Mouse (Mus musculus): ENCODE measurements around the gene Atp5f1. TPM values are rescaled to one million over a fixed set of nuclear protein-coding genes. Genes with fewer than 3 reads are reported as not detected.
"Not testable (repeated sequence)": the region's sequence is repeated elsewhere in the genome, so short reads cannot be mapped to it uniquely, and the experiment has no call there.

The Atp5f1 gene
- polyA plus RNA-seq, 1 experiment from 2014 or later, result 601 TPM

- ATAC-seq (ENCODE audit: low read depth), result no peak
- Histone ChIP-seq H3K27me3 (ENCODE audit: control insufficient read depth, insufficient read depth, low read length) (no peaks in the 10 kb centered on the region), H3K4me3 (ENCODE audit: low read depth, low read length) (no peak overlapping the region), H3K36me3 (ENCODE audit: control insufficient read depth, insufficient read depth, low read length) (no peaks in the 10 kb centered on the region), H3K27ac (ENCODE audit: low read depth, low read length) (no peak overlapping the region), H3K4me1 (ENCODE audit: control insufficient read depth, insufficient read depth, low read length) (no peaks in the 10 kb centered on the region), H3K4me2 (ENCODE audit: low read depth, low read length) (no peak overlapping the region), H3K9ac (replicated peaks; ENCODE audit: low read depth, low read length) (no peak overlapping the region), H3K9me3 (ENCODE audit: control insufficient read depth, low read length) (no peaks in the 10 kb centered on the region)
- WGBS, result 90% methylated on average over 2 of the region's 2 CpGs
These were observed 37.9 kb downstream of the Atp5f1 start for GRCm38 (mm10) chr3:105921959-105922358.

- not testable (repeated sequence) for H3K4me1 ChIP-seq (ENCODE audit: control insufficient read depth, insufficient read depth, low read length); H3K27ac ChIP-seq (ENCODE audit: low read depth, low read length); H3K4me2 ChIP-seq (ENCODE audit: low read depth, low read length); ATAC-seq (ENCODE audit: low read depth); H3K36me3 ChIP-seq (ENCODE audit: control insufficient read depth, insufficient read depth, low read length); H3K9ac ChIP-seq (replicated peaks; ENCODE audit: low read depth, low read length); H3K4me3 ChIP-seq (ENCODE audit: low read depth, low read length); H3K27me3 ChIP-seq (ENCODE audit: control insufficient read depth, insufficient read depth, low read length); H3K9me3 ChIP-seq (ENCODE audit: control insufficient read depth, low read length)
These were observed 39.2 kb downstream of the Atp5f1 start for GRCm38 (mm10) chr3:105920743-105921142.

- H3K9me3 ChIP-seq (ENCODE audit: control insufficient read depth, low read length), result no peaks in the 10 kb centered on the region
- H3K4me1 ChIP-seq (ENCODE audit: control insufficient read depth, insufficient read depth, low read length), result no peaks in the 10 kb centered on the region
- no peaks in the 10 kb centered on the region for H3K36me3 ChIP-seq (ENCODE audit: control insufficient read depth, insufficient read depth, low read length)
- no peak overlapping the region for H3K27ac ChIP-seq (ENCODE audit: low read depth, low read length)
- ATAC-seq (ENCODE audit: low read depth), result no peak
- WGBS, result 85% methylated on average over 3 of the region's 3 CpGs
- no peaks in the 10 kb centered on the region for H3K27me3 ChIP-seq (ENCODE audit: control insufficient read depth, insufficient read depth, low read length)
- no peak overlapping the region for H3K4me2 ChIP-seq (ENCODE audit: low read depth, low read length)
- H3K4me3 ChIP-seq (ENCODE audit: low read depth, low read length), result no peak overlapping the region
- no peak overlapping the region for H3K9ac ChIP-seq (replicated peaks; ENCODE audit: low read depth, low read length)
These were observed 41.5 kb downstream of the Atp5f1 start for GRCm38 (mm10) chr3:105918355-105918745.

- no peaks in the 10 kb centered on the region for H3K4me1 ChIP-seq (ENCODE audit: control insufficient read depth, insufficient read depth, low read length)
- H3K27ac ChIP-seq (ENCODE audit: low read depth, low read length), result no peak overlapping the region
- H3K4me3 ChIP-seq (ENCODE audit: low read depth, low read length), result no peak overlapping the region
- H3K36me3 ChIP-seq (ENCODE audit: control insufficient read depth, insufficient read depth, low read length), result no peaks in the 10 kb centered on the region
- no peaks in the 10 kb centered on the region for H3K9me3 ChIP-seq (ENCODE audit: control insufficient read depth, low read length)
- no peak overlapping the region for H3K4me2 ChIP-seq (ENCODE audit: low read depth, low read length)
- no peak overlapping the region for H3K9ac ChIP-seq (replicated peaks; ENCODE audit: low read depth, low read length)
- H3K27me3 ChIP-seq (ENCODE audit: control insufficient read depth, insufficient read depth, low read length), result no peaks in the 10 kb centered on the region
- ATAC-seq (ENCODE audit: low read depth), result no peak
- WGBS, result 75% methylated on average over 10 of the region's 10 CpGs
These were observed 42.1 kb downstream of the Atp5f1 start for GRCm38 (mm10) chr3:105917656-105918354.

GRCm38 (mm10) chr3:105916455-105916854 lies 43.4 kb downstream of the Atp5f1 start:
- not testable (repeated sequence) for ATAC-seq (ENCODE audit: low read depth); H3K4me3 ChIP-seq (ENCODE audit: low read depth, low read length); H3K9ac ChIP-seq (replicated peaks; ENCODE audit: low read depth, low read length); H3K9me3 ChIP-seq (ENCODE audit: control insufficient read depth, low read length); H3K36me3 ChIP-seq (ENCODE audit: control insufficient read depth, insufficient read depth, low read length); H3K4me2 ChIP-seq (ENCODE audit: low read depth, low read length); H3K4me1 ChIP-seq (ENCODE audit: control insufficient read depth, insufficient read depth, low read length); H3K27ac ChIP-seq (ENCODE audit: low read depth, low read length); H3K27me3 ChIP-seq (ENCODE audit: control insufficient read depth, insufficient read depth, low read length)

GRCm38 (mm10) chr3:105915281-105915680 lies 44.6 kb downstream of the Atp5f1 start:
- no peak for ATAC-seq (ENCODE audit: low read depth)
- no peak overlapping the region for H3K4me2 ChIP-seq (ENCODE audit: low read depth, low read length)
- no peaks in the 10 kb centered on the region for H3K4me1 ChIP-seq (ENCODE audit: control insufficient read depth, insufficient read depth, low read length)
- H3K36me3 ChIP-seq (ENCODE audit: control insufficient read depth, insufficient read depth, low read length), result no peaks in the 10 kb centered on the region
- WGBS, result 42% methylated on average over 1 of the region's 1 CpGs
- H3K27me3 ChIP-seq (ENCODE audit: control insufficient read depth, insufficient read depth, low read length), result no peaks in the 10 kb centered on the region
- no peak overlapping the region for H3K9ac ChIP-seq (replicated peaks; ENCODE audit: low read depth, low read length)
- no peaks in the 10 kb centered on the region for H3K9me3 ChIP-seq (ENCODE audit: control insufficient read depth, low read length)
- no peak overlapping the region for H3K4me3 ChIP-seq (ENCODE audit: low read depth, low read length)
- H3K27ac ChIP-seq (ENCODE audit: low read depth, low read length), result no peak overlapping the region

GRCm38 (mm10) chr3:105913839-105914681 lies 45.8 kb downstream of the Atp5f1 start:
- Histone ChIP-seq H3K27me3 (ENCODE audit: control insufficient read depth, insufficient read depth, low read length) (no peaks in the 10 kb centered on the region), H3K36me3 (ENCODE audit: control insufficient read depth, insufficient read depth, low read length) (no peaks in the 10 kb centered on the region), H3K4me1 (ENCODE audit: control insufficient read depth, insufficient read depth, low read length) (no peaks in the 10 kb centered on the region), H3K9ac (replicated peaks; ENCODE audit: low read depth, low read length) (no peak overlapping the region), H3K4me3 (ENCODE audit: low read depth, low read length) (no peak overlapping the region), H3K4me2 (ENCODE audit: low read depth, low read length) (no peak overlapping the region), H3K9me3 (ENCODE audit: control insufficient read depth, low read length) (no peaks in the 10 kb centered on the region), H3K27ac (ENCODE audit: low read depth, low read length) (no peak overlapping the region)
- WGBS, result 79% methylated on average over 10 of the region's 10 CpGs
- no peak for ATAC-seq (ENCODE audit: low read depth)

- ATAC-seq (ENCODE audit: low read depth), result no peak
- WGBS, result 83% methylated on average over 9 of the region's 9 CpGs
- Histone ChIP-seq H3K4me1 (ENCODE audit: control insufficient read depth, insufficient read depth, low read length) (no peaks in the 10 kb centered on the region), H3K4me3 (ENCODE audit: low read depth, low read length) (no peak overlapping the region), H3K27ac (ENCODE audit: low read depth, low read length) (no peak overlapping the region), H3K9ac (replicated peaks; ENCODE audit: low read depth, low read length) (no peak overlapping the region), H3K4me2 (ENCODE audit: low read depth, low read length) (no peak overlapping the region), H3K27me3 (ENCODE audit: control insufficient read depth, insufficient read depth, low read length) (no peaks in the 10 kb centered on the region), H3K9me3 (ENCODE audit: control insufficient read depth, low read length) (no peaks in the 10 kb centered on the region), H3K36me3 (ENCODE audit: control insufficient read depth, insufficient read depth, low read length) (no peaks in the 10 kb centered on the region)
These were observed 47.6 kb downstream of the Atp5f1 start for GRCm38 (mm10) chr3:105912097-105912880.

Measured in neural tube, embryonic 14.5 days (tissue).